Mouse (Mus musculus) CD4-positive, CD25-positive, alpha-beta regulatory T cell (primary cell): ENCODE data around the gene Arhgap4. TPM values are rescaled to one million over a fixed set of nuclear protein-coding genes. Genes with fewer than 3 reads are reported as not detected.

Experiments
- polyA plus RNA-seq: library from polyadenylated mRNA; unstranded; fragments of 100-300 nt; shearing (Covaris generic); gene quantifications from one replicate; pipeline ENCODE4 v1.2.1, GENCODE M21; 2017

Gene Arhgap4
- 302 TPM for polyA plus RNA-seq

GRCm38 (mm10) chrX:73921823-73922549 is at the start of gene Arhgap4, which contains the start of gene Naa10:
Gene Arhgap4, minus strand, starts transcription at chrX:73921870.
Gene Naa10, minus strand, starts transcription at chrX:73921944.

GRCm38 (mm10) chrX:73966248-73967176 is 44.8 kb upstream of the Arhgap4 start, which contains the start of gene Hcfc1:
Gene Hcfc1, minus strand, starts transcription at chrX:73966357.

GRCm38 (mm10) chrX:73930402-73931062 is 8.9 kb upstream of the Arhgap4 start, which contains the start of gene Renbp:
Gene Renbp, minus strand, starts transcription at chrX:73930850.

GRCm38 (mm10) chrX:73895719-73896118 is 26.0 kb downstream of the Arhgap4 start, which contains the start of gene L1cam:
Gene L1cam, minus strand, starts transcription at chrX:73896105.

GRCm38 (mm10) chrX:73891551-73892152 is 30.0 kb downstream of the Arhgap4 start, which contains the start of gene Avpr2:
Gene Avpr2, plus strand, starts transcription at chrX:73892102.

Other genes starting within 250 kb of the Arhgap4 start
- 0.11 TPM for gene Slc6a8, start 248.7 kb downstream of the Arhgap4 start, polyA plus RNA-seq
- gene Bcap31, start 205.7 kb downstream of the Arhgap4 start, polyA plus RNA-seq: 275 TPM
- gene Abcd1, start 205.3 kb downstream of the Arhgap4 start, polyA plus RNA-seq: 36.9 TPM
- not detected for gene Plxnb3, start 164.8 kb downstream of the Arhgap4 start, polyA plus RNA-seq
- 1.3 TPM for gene Srpk3, start 147.5 kb downstream of the Arhgap4 start, polyA plus RNA-seq
- 218 TPM for gene Idh3g, start 135.0 kb downstream of the Arhgap4 start, polyA plus RNA-seq
- 227 TPM for gene Ssr4, start 134.8 kb downstream of the Arhgap4 start, polyA plus RNA-seq
- gene Pdzd4, start 96.9 kb downstream of the Arhgap4 start, polyA plus RNA-seq: 0.44 TPM
- gene Avpr2, start 29.8 kb downstream of the Arhgap4 start, polyA plus RNA-seq: 3.4 TPM
- 9.5 TPM for gene L1cam, start 25.8 kb downstream of the Arhgap4 start, polyA plus RNA-seq
- 208 TPM for gene Naa10, start 74 bp upstream of the Arhgap4 start, polyA plus RNA-seq
- 3.9 TPM for gene Renbp, start 9.0 kb upstream of the Arhgap4 start, polyA plus RNA-seq
- gene Hcfc1, start 44.5 kb upstream of the Arhgap4 start, polyA plus RNA-seq: 45.8 TPM
- 201 TPM for gene Irak1, start 102.0 kb upstream of the Arhgap4 start, polyA plus RNA-seq
- gene Opn1mw, start 205.6 kb upstream of the Arhgap4 start, polyA plus RNA-seq: not detected
- gene Mecp2, start 213.5 kb upstream of the Arhgap4 start, polyA plus RNA-seq: 41.3 TPM
- not detected for gene Tex28, start 246.0 kb upstream of the Arhgap4 start, polyA plus RNA-seq